Mouse (Mus musculus): ENCODE results near the gene Ccdc187.

DNA sequence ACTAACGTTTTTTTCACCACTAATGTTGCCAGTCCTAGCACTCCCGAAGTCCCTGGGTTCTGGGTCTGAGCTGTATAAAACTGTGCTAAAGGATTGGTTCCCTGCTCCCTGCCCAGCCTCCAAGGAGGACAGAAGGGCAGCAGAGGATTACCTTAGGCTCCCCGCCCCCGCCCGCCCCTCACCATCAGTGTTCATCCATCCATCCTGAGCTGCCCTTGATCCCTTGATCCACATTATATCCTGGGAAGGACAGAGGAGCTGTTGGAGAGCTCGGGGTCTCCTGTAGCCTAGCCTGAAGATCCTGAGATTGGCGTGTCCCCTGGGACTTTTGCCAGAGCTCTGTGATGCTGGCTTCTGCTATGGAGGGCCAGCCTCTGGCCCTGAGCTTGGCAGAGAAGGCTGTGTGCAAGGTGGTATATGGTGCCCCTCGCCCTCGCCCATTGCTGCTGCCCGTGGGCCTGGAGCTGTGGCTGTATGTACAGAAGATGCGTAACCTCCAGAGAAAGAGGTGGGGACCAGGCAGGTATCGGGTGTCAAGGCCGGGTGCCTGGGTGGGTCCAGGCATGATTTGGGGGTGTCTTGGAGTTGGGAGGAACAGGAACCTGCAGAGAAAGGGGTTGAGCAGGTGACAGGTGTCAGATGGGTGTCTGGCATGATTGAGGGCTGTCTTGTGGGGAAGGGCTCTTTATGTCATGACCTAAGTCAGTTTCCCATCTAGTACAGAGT lies 25.3 kb upstream of the Ccdc187 start:
- TF ChIP-seq GATA1 (IDR thresholded peaks at IDR 0.05; ENCODE audit: borderline replicate concordance, low read length) (no peak), FLI1 (IDR thresholded peaks at IDR 0.05; ENCODE audit: low read length) (no peak)

Measured in megakaryocyte, embryonic 14.5 days (primary cell).